Mouse (Mus musculus): ENCODE results near the gene Grb10. TPM values are rescaled to one million over a fixed set of nuclear protein-coding genes. Genes with fewer than 3 reads are reported as not detected.

Gene Grb10
- polyA plus RNA-seq, 1 experiment from 2014 or later: 410 TPM

- no peaks in the 10 kb centered on the region for H3K27me3 ChIP-seq (ENCODE audit: insufficient read depth, poor library complexity, severe bottlenecking)
- H3K4me3 ChIP-seq: no peak overlapping the region
- H3K27ac ChIP-seq: no peak overlapping the region
- no peak for DNase-seq (ENCODE audit: low spot score)
- 87% methylated on average over 8 of the region's 8 CpGs for WGBS
- H3K36me3 ChIP-seq: peaks cover 100% of the 10 kb centered on the region
- no peaks in the 10 kb centered on the region for H3K9me3 ChIP-seq
- peaks cover 11% of the 10 kb centered on the region for H3K4me1 ChIP-seq (replicated peaks)
These were observed 103.7 kb downstream of the Grb10 start for GRCm38 (mm10) chr11:11934808-11935207.

GRCm38 (mm10) chr11:11932102-11932789 is 106.2 kb downstream of the Grb10 start:
- H3K4me1 ChIP-seq (replicated peaks): peaks cover 9% of the 10 kb centered on the region
- no peaks in the 10 kb centered on the region for H3K27me3 ChIP-seq (ENCODE audit: insufficient read depth, poor library complexity, severe bottlenecking)
- 69% methylated on average over 11 of the region's 11 CpGs for WGBS
- peak overlapping the region; percentile 45; the same call in 1 of the 2 replicates for H3K27ac ChIP-seq
- H3K36me3 ChIP-seq: peaks cover 79% of the 10 kb centered on the region
- H3K9me3 ChIP-seq: no peaks in the 10 kb centered on the region
- H3K4me3 ChIP-seq: no peak overlapping the region
- no peak for DNase-seq (ENCODE audit: low spot score)

GRCm38 (mm10) chr11:11931688-11932087 is 106.8 kb downstream of the Grb10 start:
- no peak overlapping the region for H3K4me3 ChIP-seq
- H3K36me3 ChIP-seq: peaks cover 73% of the 10 kb centered on the region
- DNase-seq (ENCODE audit: low spot score): no peak
- peak overlapping the region; percentile 45; the same call in 1 of the 2 replicates for H3K27ac ChIP-seq
- H3K27me3 ChIP-seq (ENCODE audit: insufficient read depth, poor library complexity, severe bottlenecking): no peaks in the 10 kb centered on the region
- no peaks in the 10 kb centered on the region for H3K9me3 ChIP-seq
- WGBS: 75% methylated on average over 5 of the region's 5 CpGs
- peaks cover 13% of the 10 kb centered on the region for H3K4me1 ChIP-seq (replicated peaks)

- DNase-seq (ENCODE audit: low spot score): no peak
- no peak overlapping the region for H3K27ac ChIP-seq
- WGBS: 92% methylated on average over 11 of the region's 11 CpGs
- peaks cover 62% of the 10 kb centered on the region for H3K36me3 ChIP-seq
- no peaks in the 10 kb centered on the region for H3K9me3 ChIP-seq
- peaks cover 13% of the 10 kb centered on the region for H3K4me1 ChIP-seq (replicated peaks)
- no peaks in the 10 kb centered on the region for H3K27me3 ChIP-seq (ENCODE audit: insufficient read depth, poor library complexity, severe bottlenecking)
- no peak overlapping the region for H3K4me3 ChIP-seq
These were observed 108.0 kb downstream of the Grb10 start for GRCm38 (mm10) chr11:11930527-11930926.

- peaks cover 47% of the 10 kb centered on the region for H3K36me3 ChIP-seq
- H3K27me3 ChIP-seq (ENCODE audit: insufficient read depth, poor library complexity, severe bottlenecking): no peaks in the 10 kb centered on the region
- no peak for DNase-seq (ENCODE audit: low spot score)
- H3K27ac ChIP-seq: no peak overlapping the region
- H3K4me3 ChIP-seq: no peak overlapping the region
- 89% methylated on average over 3 of the region's 3 CpGs for WGBS
- no peaks in the 10 kb centered on the region for H3K9me3 ChIP-seq
- H3K4me1 ChIP-seq (replicated peaks): peaks cover 14% of the 10 kb centered on the region
These were observed 109.4 kb downstream of the Grb10 start for GRCm38 (mm10) chr11:11929059-11929458.

GRCm38 (mm10) chr11:11928586-11928985 is 109.9 kb downstream of the Grb10 start:
- Histone ChIP-seq H3K36me3 (peaks cover 42% of the 10 kb centered on the region), H3K27ac (no peak overlapping the region), H3K27me3 (ENCODE audit: insufficient read depth, poor library complexity, severe bottlenecking) (no peaks in the 10 kb centered on the region), H3K4me3 (no peak overlapping the region), H3K4me1 (replicated peaks) (peaks cover 19% of the 10 kb centered on the region), H3K9me3 (no peaks in the 10 kb centered on the region)
- DNase-seq (ENCODE audit: low spot score): no peak
- 93% methylated on average over 2 of the region's 2 CpGs for WGBS

GRCm38 (mm10) chr11:11923900-11924299 is 114.6 kb downstream of the Grb10 start:
- DNase-seq (ENCODE audit: low spot score): no peak
- no peaks in the 10 kb centered on the region for H3K9me3 ChIP-seq
- WGBS: 34% methylated on average over 3 of the region's 3 CpGs

GRCm38 (mm10) chr11:11923345-11923744 is 115.1 kb downstream of the Grb10 start:
- Histone ChIP-seq H3K27me3 (ENCODE audit: insufficient read depth, poor library complexity, severe bottlenecking) (no peaks in the 10 kb centered on the region), H3K4me1 (replicated peaks) (peaks cover 14% of the 10 kb centered on the region), H3K36me3 (no peaks in the 10 kb centered on the region), H3K9me3 (no peaks in the 10 kb centered on the region), H3K4me3 (no peak overlapping the region), H3K27ac (no peak overlapping the region)
- WGBS: 85% methylated on average over 3 of the region's 3 CpGs
- no peak for DNase-seq (ENCODE audit: low spot score)

More at GRCm38 (mm10) chr11:11923900-11924299, 114.6 kb downstream of the Grb10 start:
- Histone ChIP-seq H3K27ac (no peak overlapping the region), H3K36me3 (no peaks in the 10 kb centered on the region), H3K27me3 (ENCODE audit: insufficient read depth, poor library complexity, severe bottlenecking) (no peaks in the 10 kb centered on the region), H3K4me1 (replicated peaks) (peaks cover 14% of the 10 kb centered on the region), H3K4me3 (no peak overlapping the region)

GRCm38 (mm10) chr11:11922106-11922505 is 116.4 kb downstream of the Grb10 start:
- no peak for DNase-seq (ENCODE audit: low spot score)
- 90% methylated on average over 2 of the region's 2 CpGs for WGBS
- Histone ChIP-seq H3K27ac (no peak overlapping the region), H3K27me3 (ENCODE audit: insufficient read depth, poor library complexity, severe bottlenecking) (no peaks in the 10 kb centered on the region), H3K9me3 (no peaks in the 10 kb centered on the region), H3K36me3 (no peaks in the 10 kb centered on the region), H3K4me1 (replicated peaks) (peaks cover 13% of the 10 kb centered on the region), H3K4me3 (no peak overlapping the region)

- WGBS: 63% methylated on average over 7 of the region's 7 CpGs
- no peak for DNase-seq (ENCODE audit: low spot score)
- no peaks in the 10 kb centered on the region for H3K36me3 ChIP-seq
These were observed 130.6 kb downstream of the Grb10 start for GRCm38 (mm10) chr11:11907703-11908413.

GRCm38 (mm10) chr11:11905518-11905917 is 133.0 kb downstream of the Grb10 start:
- H3K9me3 ChIP-seq: no peaks in the 10 kb centered on the region
- H3K27me3 ChIP-seq (ENCODE audit: insufficient read depth, poor library complexity, severe bottlenecking): no peaks in the 10 kb centered on the region
- no peak overlapping the region for H3K4me3 ChIP-seq
- no peak for DNase-seq (ENCODE audit: low spot score)
- H3K36me3 ChIP-seq: no peaks in the 10 kb centered on the region
- peaks cover 9% of the 10 kb centered on the region; the same call in 1 of the 2 replicates for H3K4me1 ChIP-seq (replicated peaks)
- no peak overlapping the region for H3K27ac ChIP-seq

More at GRCm38 (mm10) chr11:11907703-11908413, 130.6 kb downstream of the Grb10 start:
- peak overlapping the region; percentile 0; the same call in 1 of the 2 replicates for H3K27ac ChIP-seq
- H3K4me3 ChIP-seq: no peak overlapping the region
- H3K4me1 ChIP-seq (replicated peaks): peaks cover 5% of the 10 kb centered on the region; the same call in 1 of the 2 replicates
- no peaks in the 10 kb centered on the region for H3K9me3 ChIP-seq
- no peaks in the 10 kb centered on the region for H3K27me3 ChIP-seq (ENCODE audit: insufficient read depth, poor library complexity, severe bottlenecking)

- Histone ChIP-seq H3K4me3 (no peak overlapping the region), H3K9me3 (no peaks in the 10 kb centered on the region), H3K27ac (no peak overlapping the region), H3K4me1 (replicated peaks) (peaks cover 9% of the 10 kb centered on the region; the same call in 1 of the 2 replicates), H3K27me3 (ENCODE audit: insufficient read depth, poor library complexity, severe bottlenecking) (no peaks in the 10 kb centered on the region), H3K36me3 (no peaks in the 10 kb centered on the region)
- no peak for DNase-seq (ENCODE audit: low spot score)
- 66% methylated on average over 5 of the region's 5 CpGs for WGBS
These were observed 133.5 kb downstream of the Grb10 start for GRCm38 (mm10) chr11:11904995-11905394.

GRCm38 (mm10) chr11:11901509-11901908 is 137.0 kb downstream of the Grb10 start:
- Histone ChIP-seq H3K4me1 (replicated peaks) (0 out of 2 replicates have a peak, but pooled peaks cover 4% of the 10 kb centered on the region), H3K4me3 (no peak overlapping the region), H3K36me3 (no peaks in the 10 kb centered on the region), H3K27ac (peak overlapping the region; percentile 45; the same call in 1 of the 2 replicates), H3K9me3 (no peaks in the 10 kb centered on the region), H3K27me3 (ENCODE audit: insufficient read depth, poor library complexity, severe bottlenecking) (no peaks in the 10 kb centered on the region)
- 84% methylated on average over 5 of the region's 5 CpGs for WGBS
- DNase-seq (ENCODE audit: low spot score): no peak
